Mouse (Mus musculus): ENCODE results near the gene Hoxa13.

DNA sequence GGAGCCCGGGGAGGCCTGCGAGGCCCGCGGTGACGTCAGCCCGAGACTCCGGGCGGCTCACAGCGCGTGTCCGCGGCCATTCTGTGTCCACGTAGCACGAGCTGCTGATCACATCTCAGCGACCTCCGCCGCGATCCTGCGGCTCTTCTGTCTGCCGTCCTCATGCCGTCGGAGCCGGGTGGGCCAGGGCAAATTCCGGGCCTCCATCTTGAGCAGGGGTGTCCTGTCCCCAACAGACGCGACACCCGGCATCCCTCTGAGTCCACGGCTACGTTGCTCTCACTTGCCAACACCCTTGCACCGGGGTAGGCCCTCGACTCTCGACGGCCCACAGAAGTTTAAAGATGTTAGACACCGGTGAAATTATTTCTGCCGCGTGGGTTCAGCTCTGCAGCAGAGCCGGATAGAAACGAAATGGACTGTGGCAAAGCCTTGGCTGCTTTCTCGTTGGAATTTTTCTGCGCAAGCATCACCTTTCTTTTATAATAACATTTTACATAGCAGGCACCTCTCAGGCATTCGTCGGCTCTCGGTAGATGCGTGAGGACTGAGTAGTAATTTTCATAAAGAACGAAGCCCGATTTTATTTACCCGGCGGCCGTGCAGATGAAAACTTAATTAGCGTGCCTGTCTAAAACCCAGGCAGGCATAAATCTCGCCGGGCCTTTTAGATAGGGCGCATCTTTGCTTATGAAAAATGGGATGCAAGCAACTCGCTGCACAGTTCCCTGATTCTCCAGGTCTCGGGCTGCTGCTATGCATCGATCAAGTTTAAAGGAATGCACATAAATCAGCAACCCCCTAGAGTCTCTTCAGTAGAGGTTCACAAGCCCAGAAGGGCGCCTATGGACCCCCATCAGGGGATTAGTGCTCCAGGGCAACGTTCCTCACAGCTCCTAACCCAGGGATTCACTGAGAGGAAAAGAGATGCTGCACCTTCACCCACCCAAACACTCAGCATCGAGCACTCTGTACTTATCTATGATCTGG is 6.9 kb downstream of the Hoxa13 start:
- TF ChIP-seq MAZ (IDR thresholded peaks at IDR 0.05; ENCODE audit: low read depth, low read length) = no peak
- TF ChIP-seq MAX (IDR thresholded peaks at IDR 0.05; ENCODE audit: low read length) = no peak
- TF ChIP-seq UBTF (IDR thresholded peaks at IDR 0.05; ENCODE audit: borderline replicate concordance, insufficient read depth, low read depth, low read length) = no peak
- TF ChIP-seq POLR2A (IDR thresholded peaks at IDR 0.05; ENCODE audit: control insufficient read depth in 1 of 2, insufficient read depth in 1 of 2, low read depth in 1 of 2, low read length in 2 of 2, poor library complexity in 1 of 2) = no peak
- no peak for TF ChIP-seq POLR2AphosphoS5 (IDR thresholded peaks at IDR 0.05; ENCODE audit: borderline replicate concordance, low read depth, low read length)
- TF ChIP-seq USF1 (IDR thresholded peaks at IDR 0.05; ENCODE audit: low read depth, low read length) = no peak
- TF ChIP-seq BHLHE40 (IDR thresholded peaks at IDR 0.05; ENCODE audit: borderline replicate concordance, low read depth, low read length) = no peak
- TF ChIP-seq GATA1 (IDR thresholded peaks at IDR 0.05; ENCODE audit: low read depth, low read length) = no peak
- TF ChIP-seq EP300 (IDR thresholded peaks at IDR 0.05; ENCODE audit: low read depth in 1 of 2, low read length in 2 of 2) = no peak
- TF ChIP-seq TCF12 (IDR thresholded peaks at IDR 0.05; ENCODE audit: low read depth, low read length) = no peak
- TF ChIP-seq CTCF (IDR thresholded peaks at IDR 0.05 in 2 of 3, conservative IDR thresholded peaks at IDR 0.05 in 1 of 3; ENCODE audit: control insufficient read depth in 1 of 3, insufficient read depth in 1 of 3, low read depth in 2 of 3, low read length in 3 of 3, poor library complexity in 1 of 3, severe bottlenecking in 1 of 3) = no peak
- no peak for TF ChIP-seq MXI1 (IDR thresholded peaks at IDR 0.05; ENCODE audit: low read depth, low read length)
